Mouse (Mus musculus) splenic B cell, adult 2 months (primary cell): ENCODE measurements around the gene Hoxc12.

Experiments
- DNase-seq: peaks from one replicate; pipeline ENCODE4 v3.0.0-alpha.2; 2011; ENCODE audit warnings: low read depth, low spot score
- H3K27me3 ChIP-seq: 2 replicates; pipeline ENCODE4 v1.6.1; 2012; ENCODE audit warnings: mild to moderate bottlenecking, low read length, moderate library complexity, mixed read lengths; ENCODE audit not compliant: control insufficient read depth, poor library complexity, insufficient read depth, severe bottlenecking
- H3K36me3 ChIP-seq: 2 replicates; pipeline ENCODE4 v1.6.1; 2012; ENCODE audit warnings: mild to moderate bottlenecking, low read length, moderate library complexity, mixed read lengths; ENCODE audit not compliant: control insufficient read depth, poor library complexity, insufficient read depth, severe bottlenecking

The Hoxc12 gene

DNA sequence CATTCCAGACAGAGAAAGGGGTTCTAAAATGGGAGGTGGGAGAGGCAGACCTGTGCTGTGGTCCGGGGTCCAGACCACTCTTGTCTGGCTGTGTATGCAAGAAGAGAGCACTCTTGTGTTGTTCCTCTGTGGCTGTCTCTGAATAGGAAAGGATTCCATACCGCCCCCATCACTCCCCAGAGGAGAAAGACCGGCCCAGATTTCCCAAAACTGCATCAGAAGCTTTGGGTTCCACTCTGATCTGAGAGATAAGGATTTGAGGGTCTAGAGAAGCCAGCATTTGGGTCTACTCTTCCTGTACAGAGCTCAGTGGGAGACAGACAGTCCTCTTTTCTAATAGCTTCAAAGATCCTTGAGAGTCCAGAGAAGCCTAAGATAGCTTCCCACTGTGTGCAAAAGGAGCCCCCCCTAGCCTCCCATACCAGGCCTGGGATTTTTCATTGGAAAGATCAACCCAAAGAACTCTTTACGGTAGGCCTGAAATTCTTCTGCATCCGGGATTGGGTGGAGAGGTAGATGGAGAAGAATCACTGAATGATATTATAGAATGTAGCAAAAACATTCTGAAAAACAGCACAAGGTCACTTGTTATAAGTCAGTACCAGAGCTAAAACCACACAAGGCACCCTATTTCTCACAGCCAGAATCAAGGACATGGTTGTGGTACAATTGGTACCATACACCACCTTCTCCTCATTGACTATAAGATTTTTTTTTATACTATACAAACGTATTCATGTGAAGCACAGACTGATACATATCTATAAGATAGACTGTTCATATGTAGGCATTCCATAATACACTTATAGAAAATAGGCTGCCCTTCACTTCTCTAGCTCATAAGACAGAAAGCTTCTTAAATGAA lies 13.7 kb upstream of the Hoxc12 start:
- no peak for DNase-seq
- no peaks in the 10 kb centered on the region; the same call in 1 of the 2 replicates for H3K27me3 ChIP-seq
- H3K36me3 ChIP-seq, result no peaks in the 10 kb centered on the region

DNA sequence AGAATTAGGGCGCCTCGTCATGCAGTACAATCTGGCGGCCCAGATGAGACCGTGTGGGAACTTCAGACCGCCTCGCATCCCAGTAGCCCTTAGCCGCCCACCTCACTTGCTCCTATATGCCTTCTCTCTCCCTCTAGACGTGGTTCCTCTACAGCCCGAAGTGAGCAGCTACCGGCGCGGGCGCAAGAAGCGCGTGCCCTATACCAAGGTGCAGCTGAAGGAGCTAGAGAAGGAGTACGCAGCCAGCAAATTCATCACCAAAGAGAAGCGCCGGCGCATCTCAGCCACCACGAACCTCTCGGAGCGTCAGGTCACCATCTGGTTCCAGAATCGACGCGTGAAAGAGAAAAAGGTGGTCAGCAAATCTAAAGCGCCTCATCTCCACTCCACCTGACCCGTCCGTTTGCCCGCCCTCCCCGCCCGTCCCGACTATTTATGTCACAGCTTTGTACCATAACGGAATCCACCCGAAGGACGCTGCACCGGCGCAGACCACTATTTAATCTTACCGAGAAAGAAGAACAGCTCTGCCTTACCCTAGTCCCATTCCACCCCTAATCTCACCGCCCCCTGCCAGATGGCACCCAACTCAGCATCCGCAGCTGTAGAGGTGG lies 9.4 kb upstream of the Hoxc12 start:
- Histone ChIP-seq H3K36me3 (no peaks in the 10 kb centered on the region), H3K27me3 (no peaks in the 10 kb centered on the region; the same call in 1 of the 2 replicates)
- DNase-seq, result no peak

- DNase-seq, result no peak
- Histone ChIP-seq H3K36me3 (no peaks in the 10 kb centered on the region), H3K27me3 (no peaks in the 10 kb centered on the region; the same call in 1 of the 2 replicates)
Observed at GRCm38 (mm10) chr15:102931706-102932358, 4.7 kb upstream of the Hoxc12 start.

GRCm38 (mm10) chr15:102934438-102934837 lies 2.1 kb upstream of the Hoxc12 start:
- no peak for DNase-seq
- Histone ChIP-seq H3K36me3 (no peaks in the 10 kb centered on the region), H3K27me3 (no peaks in the 10 kb centered on the region; the same call in 1 of the 2 replicates)

GRCm38 (mm10) chr15:102934897-102935296 lies 1.7 kb upstream of the Hoxc12 start:
- no peak for DNase-seq
- H3K27me3 ChIP-seq, result no peaks in the 10 kb centered on the region; the same call in 1 of the 2 replicates
- no peaks in the 10 kb centered on the region for H3K36me3 ChIP-seq

DNA sequence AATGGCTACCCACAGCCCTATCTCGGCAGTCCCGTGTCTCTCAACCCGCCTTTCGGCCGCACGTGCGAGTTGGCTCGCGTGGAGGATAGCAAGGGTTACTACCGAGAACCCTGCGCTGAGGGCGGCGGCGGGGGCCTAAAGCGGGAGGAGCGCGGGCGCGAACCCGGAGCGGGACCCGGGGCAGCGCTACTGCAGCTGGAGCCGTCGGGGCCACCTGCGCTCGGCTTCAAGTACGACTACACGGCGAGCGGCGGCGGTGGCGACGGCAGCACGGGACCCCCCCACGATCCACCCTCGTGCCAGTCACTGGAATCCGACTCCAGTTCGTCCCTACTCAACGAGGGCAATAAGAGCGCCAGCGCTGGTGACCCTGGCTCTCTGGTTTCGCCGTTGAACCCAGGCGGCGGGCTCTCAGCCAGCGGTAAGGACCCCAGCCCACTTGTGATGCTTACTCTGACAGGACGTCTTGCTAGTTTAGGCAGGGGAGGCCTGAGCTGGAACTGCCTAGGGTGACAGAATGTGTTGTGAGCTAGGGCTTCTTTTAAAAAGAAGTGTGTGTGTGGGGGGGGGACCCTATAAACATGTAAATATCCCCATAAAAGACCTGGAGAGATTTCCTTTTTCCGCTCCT lies 594 bp downstream of the Hoxc12 start:
- H3K36me3 ChIP-seq, result no peaks in the 10 kb centered on the region
- no peaks in the 10 kb centered on the region; the same call in 1 of the 2 replicates for H3K27me3 ChIP-seq
- no peak for DNase-seq

DNA sequence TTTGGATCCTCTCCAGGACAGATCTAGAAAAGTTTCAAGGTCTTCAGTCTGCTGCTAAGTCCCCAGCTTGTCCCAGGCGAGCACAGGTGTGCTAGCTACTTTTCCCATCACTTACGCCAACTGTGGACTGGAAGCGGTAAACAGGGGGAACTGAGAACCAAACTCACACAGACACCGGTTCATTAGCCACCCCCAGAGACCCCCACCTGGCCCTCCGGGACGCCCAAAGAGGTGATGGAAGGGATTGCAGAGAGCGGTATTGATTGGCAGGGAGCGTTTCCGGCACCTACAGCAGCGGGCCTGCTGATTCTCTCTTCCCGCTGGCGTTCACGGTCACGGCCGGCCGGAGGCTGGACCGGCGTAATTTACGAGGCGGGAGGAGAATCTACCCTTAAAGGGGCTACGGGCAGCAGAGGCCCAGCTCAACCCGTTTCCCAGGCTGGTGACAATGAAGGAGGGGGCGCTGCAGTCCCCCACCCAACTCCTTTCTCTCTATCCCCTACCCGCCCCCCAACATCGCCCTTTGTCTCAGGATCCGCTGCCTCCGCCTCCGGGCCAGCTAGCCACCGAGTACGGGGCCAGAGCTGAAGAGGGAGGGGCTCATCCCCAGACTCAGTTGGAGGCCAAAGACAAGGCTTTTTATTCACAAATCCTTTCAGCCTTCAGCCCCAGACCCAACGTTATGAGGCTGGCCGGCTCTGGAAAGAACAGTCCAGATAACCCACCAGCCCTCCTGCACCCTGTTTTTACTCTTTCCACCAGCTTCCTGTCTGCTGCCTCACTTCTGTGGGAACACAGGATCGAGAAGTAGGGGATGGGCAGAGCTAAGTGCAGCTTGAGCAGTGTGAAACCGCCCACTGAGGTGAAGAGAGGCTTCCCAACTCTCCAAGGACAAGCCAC lies 2.9 kb downstream of the Hoxc12 start:
- Histone ChIP-seq H3K27me3 (no peaks in the 10 kb centered on the region; the same call in 1 of the 2 replicates), H3K36me3 (no peaks in the 10 kb centered on the region)
- DNase-seq, result no peak

GRCm38 (mm10) chr15:102942739-102943467 lies 6.3 kb downstream of the Hoxc12 start:
- no peak for DNase-seq
- H3K36me3 ChIP-seq, result no peaks in the 10 kb centered on the region
- H3K27me3 ChIP-seq, result no peaks in the 10 kb centered on the region

DNA sequence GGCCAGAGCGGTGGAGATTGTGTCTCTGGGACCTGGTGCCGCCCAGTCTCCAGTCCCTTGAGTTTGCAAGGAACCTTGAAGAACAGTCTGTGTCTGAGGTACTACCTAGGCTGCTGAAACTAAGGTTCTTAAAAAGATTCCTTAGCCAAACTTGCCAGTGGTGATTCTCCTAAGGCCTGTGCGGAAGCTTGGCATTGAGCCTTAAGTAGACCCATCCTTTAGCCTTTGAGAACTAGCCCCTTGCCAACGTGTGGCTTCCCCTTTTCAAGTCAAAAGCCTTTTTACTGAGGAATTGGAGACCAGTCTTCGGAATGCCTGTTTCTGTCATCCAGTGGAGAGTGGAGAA lies 6.9 kb downstream of the Hoxc12 start:
- Histone ChIP-seq H3K36me3 (no peaks in the 10 kb centered on the region), H3K27me3 (no peaks in the 10 kb centered on the region)
- DNase-seq, result no peak

DNA sequence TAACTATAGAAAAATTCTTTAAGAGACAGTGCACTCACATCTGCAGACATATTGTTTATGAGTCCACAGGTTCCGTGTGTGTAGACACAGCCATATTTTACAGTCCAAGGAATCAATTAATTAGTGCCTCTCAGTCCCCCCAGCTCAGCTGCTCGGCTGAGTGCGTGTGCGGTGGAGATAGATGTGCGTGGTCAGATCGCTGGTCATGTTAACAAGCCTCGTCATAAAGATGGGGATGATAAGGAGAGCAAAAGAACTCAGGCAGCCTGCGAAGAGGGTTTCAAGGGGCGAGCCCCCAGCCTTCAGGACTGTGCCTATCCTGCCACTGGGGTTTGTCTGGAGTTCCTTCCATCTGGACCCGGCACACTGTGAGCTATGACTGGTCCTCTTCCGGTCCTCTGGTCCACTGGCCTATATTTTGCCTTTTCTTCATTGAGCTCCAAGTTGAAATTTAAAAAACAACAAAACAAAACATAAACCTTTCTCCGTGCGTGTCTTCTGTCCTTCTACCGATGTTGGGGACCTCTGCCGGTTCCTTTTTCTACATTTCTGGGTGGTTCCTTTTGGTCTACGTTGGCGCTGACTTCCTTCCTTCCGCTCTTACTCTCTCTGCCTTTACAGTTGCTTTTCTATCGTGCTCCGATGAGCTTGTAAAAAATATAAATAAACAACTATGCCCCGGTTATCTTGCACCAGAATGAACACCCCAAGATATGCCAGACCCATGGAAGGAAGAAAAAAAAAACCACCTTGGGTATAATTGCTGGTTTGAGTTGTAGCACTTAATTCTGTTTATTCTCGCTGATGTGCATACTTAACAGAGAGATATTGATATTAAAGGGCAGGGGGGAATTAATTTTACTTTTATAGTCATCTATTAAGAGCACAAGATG lies 8.9 kb downstream of the Hoxc12 start:
- Histone ChIP-seq H3K36me3 (no peaks in the 10 kb centered on the region), H3K27me3 (peaks cover 6% of the 10 kb centered on the region; the same call in 1 of the 2 replicates)
- DNase-seq, result no peak

- H3K36me3 ChIP-seq, result no peaks in the 10 kb centered on the region
- no peak for DNase-seq
- peaks cover 6% of the 10 kb centered on the region; the same call in 1 of the 2 replicates for H3K27me3 ChIP-seq
Observed at GRCm38 (mm10) chr15:102947276-102947675, 10.7 kb downstream of the Hoxc12 start.

DNA sequence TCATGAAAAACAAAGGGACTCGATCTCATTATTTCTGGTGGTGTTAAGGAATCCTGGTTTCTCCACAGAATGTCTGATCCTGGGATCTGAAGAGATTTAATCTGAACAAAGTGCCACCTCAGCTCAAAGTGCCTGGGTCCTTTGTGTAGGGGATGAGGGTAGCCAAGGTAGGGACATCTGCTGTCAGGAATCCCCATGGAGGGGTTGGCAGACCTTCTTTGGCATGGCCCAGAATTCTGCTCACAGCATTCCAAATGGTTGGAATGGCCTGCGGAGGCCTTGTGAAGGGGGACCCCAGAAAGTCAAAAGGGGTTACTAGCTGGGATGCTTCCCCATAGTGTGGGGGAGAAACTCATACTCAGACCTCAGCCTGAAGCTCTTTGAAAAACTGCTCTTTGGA lies 12.3 kb downstream of the Hoxc12 start:
- DNase-seq, result no peak
- no peaks in the 10 kb centered on the region for H3K36me3 ChIP-seq
- peaks cover 6% of the 10 kb centered on the region; the same call in 1 of the 2 replicates for H3K27me3 ChIP-seq

DNA sequence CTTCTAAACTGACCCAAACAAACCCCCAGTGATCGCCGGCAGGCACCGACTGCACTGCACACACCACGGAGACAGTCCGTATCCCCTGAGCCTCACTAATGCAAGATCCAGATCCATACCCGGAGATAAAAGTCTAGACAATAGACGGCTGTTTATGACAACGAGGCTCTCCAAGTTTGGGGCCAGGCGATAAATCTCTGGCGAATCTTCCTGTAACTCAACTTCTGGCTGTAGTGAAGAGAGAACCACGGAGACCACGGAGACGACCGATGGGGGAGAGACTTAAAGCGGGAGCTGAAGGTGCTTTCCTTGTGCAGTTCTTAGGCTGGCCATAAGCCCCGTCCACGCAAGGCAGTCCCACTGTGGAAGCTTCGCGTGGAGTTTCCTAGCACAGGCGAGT lies 13.1 kb downstream of the Hoxc12 start:
- H3K36me3 ChIP-seq, result no peaks in the 10 kb centered on the region
- no peak for DNase-seq
- peaks cover 6% of the 10 kb centered on the region; the same call in 1 of the 2 replicates for H3K27me3 ChIP-seq
